Mouse (Mus musculus) E14TG2a.4 (cell line): ENCODE results near the gene Dscaml1.

Experiments used
- H3K27me3 ChIP-seq: 2 replicates; pipeline ENCODE4 v1.6.1; 2014; ENCODE audit warnings: low read length, control low read depth; ENCODE audit not compliant: insufficient read depth
- H3K36me3 ChIP-seq: 2 replicates; pipeline ENCODE4 v1.6.1; 2014; ENCODE audit warnings: low read length, control low read depth; ENCODE audit not compliant: insufficient read depth
- H3K4me1 ChIP-seq: replicated peaks from 2 replicates; pipeline ENCODE4 v1.6.1; 2014; ENCODE audit warnings: low read depth, low read length, control low read depth
- H3K4me3 ChIP-seq: replicated peaks from 2 replicates; pipeline ENCODE4 v1.5.1; 2014; ENCODE audit warnings: mild to moderate bottlenecking, low read length
- H3K9me3 ChIP-seq: 2 replicates; pipeline ENCODE4 v1.6.1; 2014; ENCODE audit warnings: low read length, control low read depth
- CTCF ChIP-seq: conservative IDR thresholded peaks from 2 replicates; pipeline ENCODE4 v1.5.1; 2014; ENCODE audit warnings: low read length
- NANOG ChIP-seq: IDR thresholded peaks from 2 replicates; pipeline ENCODE4 v1.6.1; 2014; ENCODE audit warnings: borderline replicate concordance, low read length, mixed read lengths
- POU5F1 ChIP-seq: IDR thresholded peaks from 2 replicates; pipeline ENCODE4 v1.6.1; 2014; ENCODE audit warnings: low read length, borderline replicate concordance

Gene Dscaml1

DNA sequence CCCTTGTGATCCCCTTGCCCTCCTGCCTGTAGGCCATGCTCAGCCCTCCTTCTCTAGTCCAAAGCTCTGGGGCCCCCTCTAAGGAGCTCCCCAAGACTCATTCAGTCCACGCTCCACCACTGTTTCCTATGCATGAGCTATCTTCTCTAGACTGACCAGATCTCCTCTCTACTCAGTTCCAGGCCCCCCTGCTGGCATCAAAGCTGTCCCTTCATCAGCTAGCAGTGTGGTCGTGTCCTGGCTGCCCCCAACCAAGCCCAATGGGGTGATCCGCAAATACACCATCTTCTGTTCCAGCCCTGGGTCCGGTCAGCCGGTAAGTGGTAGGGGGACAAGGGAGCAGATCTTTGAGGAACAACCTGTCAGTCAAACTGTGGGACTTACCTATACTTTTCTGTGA is 305.4 kb downstream of the Dscaml1 start:
- Histone ChIP-seq H3K4me3 (no peak overlapping the region), H3K27me3 (no peaks in the 10 kb centered on the region), H3K4me1 (no peaks in the 10 kb centered on the region), H3K9me3 (no peaks in the 10 kb centered on the region), H3K36me3 (no peaks in the 10 kb centered on the region)
- TF ChIP-seq CTCF = no peak
- no peak for TF ChIP-seq NANOG
- TF ChIP-seq POU5F1 = no peak

DNA sequence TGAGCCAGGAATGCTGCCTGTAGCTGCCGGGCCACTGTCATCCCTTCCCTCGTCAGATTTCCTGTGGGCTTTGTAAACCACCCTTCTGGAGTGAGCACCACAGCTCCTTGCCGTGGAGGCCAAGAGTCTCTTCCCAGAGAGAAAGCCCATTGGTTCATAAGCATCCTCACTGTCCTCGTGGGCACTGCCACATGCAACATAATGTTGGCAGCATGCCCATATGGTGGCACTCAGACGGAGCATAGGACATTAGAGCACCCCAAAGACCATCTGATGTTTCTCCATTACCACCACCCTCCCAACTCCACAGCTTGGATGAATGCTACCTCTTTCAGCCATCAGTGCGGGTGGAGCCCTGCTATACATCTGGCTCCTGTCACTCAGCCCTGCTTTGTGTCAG is 306.8 kb downstream of the Dscaml1 start:
- Histone ChIP-seq H3K9me3 (no peaks in the 10 kb centered on the region), H3K4me3 (no peak overlapping the region), H3K4me1 (no peaks in the 10 kb centered on the region), H3K27me3 (no peaks in the 10 kb centered on the region), H3K36me3 (no peaks in the 10 kb centered on the region)
- no peak for TF ChIP-seq POU5F1
- TF ChIP-seq NANOG = no peak
- no peak for TF ChIP-seq CTCF

DNA sequence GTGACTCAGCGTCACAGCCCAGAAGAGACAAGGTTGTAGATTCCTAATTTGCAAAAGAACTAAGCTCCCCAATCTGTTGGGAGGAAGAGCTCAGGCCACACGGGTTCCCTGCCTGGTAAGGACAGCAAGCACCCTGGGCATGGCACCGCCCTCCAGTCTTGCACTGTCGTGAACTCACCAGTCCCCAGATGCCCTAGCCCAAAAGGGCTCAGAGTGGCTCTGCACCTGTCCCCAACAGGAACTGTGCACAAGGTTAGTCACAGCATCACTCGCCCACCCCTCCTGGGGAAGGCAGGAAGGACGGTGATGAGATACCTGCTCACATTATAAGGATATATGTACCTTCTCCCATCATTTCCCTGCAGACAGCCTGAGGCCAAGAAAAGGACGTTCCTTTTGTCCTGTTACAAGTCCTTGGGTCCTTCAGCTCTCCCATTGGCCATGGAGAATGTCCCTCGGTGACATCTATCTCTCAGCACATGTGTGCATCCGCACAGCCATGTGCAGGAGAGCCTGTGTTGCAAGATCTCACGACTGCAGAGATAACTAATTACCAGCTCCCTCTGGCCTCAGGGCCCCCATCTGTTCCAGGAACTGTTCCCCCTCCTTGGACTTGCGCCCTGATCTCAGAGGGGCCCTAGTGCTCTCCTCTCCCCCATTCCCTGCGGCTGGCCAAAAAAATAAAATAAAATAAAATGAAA is 312.7 kb downstream of the Dscaml1 start:
- no peaks in the 10 kb centered on the region for H3K9me3 ChIP-seq
- TF ChIP-seq NANOG = no peak
- no peak for TF ChIP-seq POU5F1
- TF ChIP-seq CTCF = no peak
- H3K27me3 ChIP-seq = peaks cover 26% of the 10 kb centered on the region

DNA sequence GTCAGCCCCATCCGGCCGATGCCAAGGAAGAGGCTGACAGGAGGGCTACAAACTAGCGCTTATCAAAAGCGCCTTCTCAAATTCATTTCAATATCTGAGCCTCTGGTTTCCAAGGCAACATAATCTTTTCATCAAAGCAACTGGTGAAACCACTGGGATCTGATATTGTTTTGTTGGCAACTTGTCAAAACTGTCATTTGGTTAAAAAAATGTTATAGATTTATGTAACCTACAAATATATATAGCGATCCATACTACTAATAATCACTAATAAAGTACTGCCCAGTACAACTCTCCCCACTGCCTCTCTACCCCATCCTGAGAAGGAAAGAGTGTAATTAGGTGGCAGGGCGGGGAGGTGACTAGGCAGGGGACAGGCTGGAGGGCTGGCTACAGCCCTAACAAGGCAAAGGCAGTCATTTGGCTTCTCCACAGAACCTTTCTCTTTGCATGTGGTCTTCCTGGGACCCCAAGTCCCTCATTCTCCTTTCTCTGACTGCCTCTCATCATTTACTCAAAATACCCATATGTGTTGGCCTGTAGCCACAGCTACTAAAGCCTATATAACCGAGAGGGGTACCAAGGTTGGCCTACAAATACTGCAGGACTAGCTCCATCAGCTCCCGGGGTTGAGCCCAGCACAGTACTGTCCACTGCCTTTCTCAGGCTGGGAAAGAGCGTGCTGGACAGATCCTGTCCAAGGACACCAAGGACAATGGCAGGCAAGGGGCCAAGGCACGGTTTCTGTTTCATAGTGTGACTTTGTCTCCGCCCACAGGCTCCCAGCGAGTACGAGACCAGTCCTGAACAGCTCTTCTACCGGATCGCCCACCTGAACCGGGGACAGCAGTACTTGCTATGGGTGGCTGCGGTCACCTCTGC is 313.5 kb downstream of the Dscaml1 start:
- Histone ChIP-seq H3K27me3 (peaks cover 33% of the 10 kb centered on the region), H3K9me3 (no peaks in the 10 kb centered on the region), H3K36me3 (no peaks in the 10 kb centered on the region), H3K4me3 (no peak overlapping the region), H3K4me1 (peaks cover 5% of the 10 kb centered on the region)
- TF ChIP-seq POU5F1 (no peak), NANOG (no peak), CTCF (no peak)

More for the DNA sequence above, 312.7 kb downstream of the Dscaml1 start:
- Histone ChIP-seq H3K36me3 (no peaks in the 10 kb centered on the region), H3K4me1 (peaks cover 4% of the 10 kb centered on the region), H3K4me3 (no peak overlapping the region)

DNA sequence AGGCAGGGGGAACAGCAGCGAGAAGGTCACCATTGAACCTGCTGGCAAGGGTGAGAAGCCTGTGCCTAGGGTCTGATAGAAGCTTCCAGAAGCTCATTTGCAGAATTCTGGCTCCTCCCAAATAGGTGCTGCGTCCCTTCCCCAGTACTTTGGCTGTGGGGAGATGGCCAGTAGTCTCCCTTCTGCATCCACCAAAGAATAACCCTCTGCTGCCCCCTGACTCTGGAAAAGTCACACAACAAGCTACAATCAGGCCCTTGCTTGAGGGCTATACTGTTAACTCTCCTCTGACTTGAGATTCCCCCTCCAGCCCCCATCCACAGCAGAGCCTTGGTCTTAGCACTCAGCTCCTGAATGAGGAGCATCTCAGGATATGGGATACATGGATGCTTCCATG is 314.2 kb downstream of the Dscaml1 start:
- no peaks in the 10 kb centered on the region for H3K9me3 ChIP-seq
- no peak for TF ChIP-seq NANOG
- no peak for TF ChIP-seq CTCF
- no peak for TF ChIP-seq POU5F1
- peaks cover 5% of the 10 kb centered on the region for H3K4me1 ChIP-seq
- no peaks in the 10 kb centered on the region for H3K36me3 ChIP-seq
- H3K27me3 ChIP-seq = peaks cover 38% of the 10 kb centered on the region
- H3K4me3 ChIP-seq = no peak overlapping the region

DNA sequence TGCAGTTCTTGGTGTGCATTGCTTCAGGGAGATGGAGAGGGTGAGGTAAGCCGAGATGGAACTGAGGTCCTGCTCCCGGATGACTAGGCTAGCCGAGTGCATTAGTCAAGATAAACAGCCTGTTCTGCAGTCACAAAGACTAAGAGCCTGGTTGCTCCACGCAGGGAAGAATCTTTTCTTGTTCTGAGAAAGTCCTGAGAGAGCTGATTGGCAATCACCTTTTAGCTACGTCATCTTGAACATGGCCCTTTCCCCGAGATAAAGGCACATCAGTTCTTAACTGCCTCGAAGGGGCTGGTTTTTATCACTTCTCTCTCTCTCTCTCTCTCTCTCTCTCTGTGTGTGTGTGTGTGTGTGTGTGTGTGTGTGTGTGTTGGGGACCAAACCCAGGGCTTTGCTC is 319.0 kb downstream of the Dscaml1 start:
- no peak overlapping the region for H3K4me3 ChIP-seq
- TF ChIP-seq NANOG = no peak
- H3K36me3 ChIP-seq = no peaks in the 10 kb centered on the region
- H3K4me1 ChIP-seq = peaks cover 5% of the 10 kb centered on the region
- no peaks in the 10 kb centered on the region for H3K9me3 ChIP-seq
- H3K27me3 ChIP-seq = peaks cover 41% of the 10 kb centered on the region

DNA sequence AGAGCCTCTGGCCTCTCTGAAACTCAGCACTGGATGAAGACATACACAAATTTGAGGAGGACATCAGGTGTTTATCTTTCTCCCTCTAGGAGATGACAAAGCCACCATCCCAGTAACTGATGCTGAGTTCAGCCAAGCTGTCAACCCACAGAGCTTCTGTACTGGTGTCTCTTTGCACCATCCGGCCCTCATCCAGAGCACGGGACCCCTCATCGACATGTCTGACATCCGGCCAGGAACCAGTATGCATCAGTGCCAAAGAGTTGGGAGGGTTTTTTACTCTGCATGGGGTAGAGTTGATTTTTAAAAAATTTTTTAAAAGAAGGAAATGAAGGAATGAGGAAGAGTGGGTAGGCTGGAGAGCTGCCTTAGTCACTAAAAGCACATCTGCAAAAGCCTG is 323.5 kb downstream of the Dscaml1 start:
- Histone ChIP-seq H3K36me3 (no peaks in the 10 kb centered on the region), H3K4me1 (peaks cover 4% of the 10 kb centered on the region; the same call in 1 of the 2 replicates), H3K9me3 (no peaks in the 10 kb centered on the region), H3K4me3 (no peak overlapping the region), H3K27me3 (peaks cover 15% of the 10 kb centered on the region)
- TF ChIP-seq CTCF (no peak), NANOG (no peak), POU5F1 (no peak)

DNA sequence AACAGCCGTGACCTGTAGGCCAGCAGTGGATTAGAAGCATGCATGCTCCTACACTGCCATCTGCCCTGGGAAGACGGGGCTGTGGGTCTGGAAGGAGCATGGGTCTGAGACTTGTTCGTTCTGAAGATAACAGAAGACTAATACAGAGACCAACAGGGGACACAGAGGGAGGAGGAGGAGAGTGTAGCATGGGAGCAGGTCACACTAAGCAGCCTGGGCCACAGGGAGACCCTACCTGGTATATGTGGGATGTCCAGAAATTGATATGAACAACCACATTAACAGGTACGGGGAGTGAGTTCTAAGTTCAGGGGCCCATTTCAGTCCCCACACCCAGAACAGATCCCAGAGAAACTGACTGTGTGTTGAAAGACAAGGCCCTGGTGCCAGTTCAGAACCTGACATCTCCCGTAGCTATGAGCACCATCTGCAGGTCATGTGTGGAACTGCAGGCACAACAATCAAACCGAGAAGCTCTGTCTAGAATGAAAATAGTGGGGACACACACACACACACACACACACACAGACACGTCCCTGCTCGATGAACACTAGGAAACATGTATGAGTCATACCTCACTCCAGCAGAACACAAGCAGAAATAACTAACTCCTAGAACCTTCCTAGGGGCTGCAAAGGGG is 328.1 kb downstream of the Dscaml1 start:
- Histone ChIP-seq H3K4me3 (no peak overlapping the region), H3K9me3 (no peaks in the 10 kb centered on the region), H3K36me3 (no peaks in the 10 kb centered on the region), H3K27me3 (0 out of 2 replicates have a peak, but pooled peaks cover 7% of the 10 kb centered on the region), H3K4me1 (peaks cover 4% of the 10 kb centered on the region; the same call in 1 of the 2 replicates)
- TF ChIP-seq CTCF (peak; percentile 74), NANOG (no peak), POU5F1 (no peak)
